Mouse (Mus musculus) MEL (cell line): ENCODE data around the gene Adap1. TPM values are rescaled to one million over a fixed set of nuclear protein-coding genes. Genes with fewer than 3 reads are reported as not detected.
A peak's percentile ranks its signal among the peaks of the same experiment; 100 is the strongest.

Experiments
- DNase-seq: peaks from one replicate; pipeline ENCODE4 v3.0.0; 2011; ENCODE audit warnings: low read depth, low spot score
- H3K27ac ChIP-seq: 2 replicates; pipeline ENCODE4 v1.5.1; 2012; ENCODE audit warnings: low read depth, mild to moderate bottlenecking, control low read depth, low read length, moderate library complexity; ENCODE audit not compliant: control insufficient read depth
- H3K27me3 ChIP-seq, 2 experiments: fragments of 150-350 bp in 1 of 2; sonication (generic) in 1 of 2; 2 replicates each; pipeline ENCODE4 v1.6.1; 2012; ENCODE audit warnings: low read length in 2 of 2, mild to moderate bottlenecking in 2 of 2, improper control_type of control experiment in 1 of 2, moderate library complexity in 1 of 2; ENCODE audit not compliant: insufficient read depth in 2 of 2, control insufficient read depth in 1 of 2
- H3K36me3 ChIP-seq, 2 experiments: 2 replicates each; pipeline ENCODE4 v1.6.1; 2012 to 2014; ENCODE audit warnings: low read length in 2 of 2, improper control_type of control experiment in 1 of 2, inconsistent platforms in 1 of 2, mild to moderate bottlenecking in 1 of 2; ENCODE audit not compliant: insufficient read depth in 2 of 2, control insufficient read depth in 1 of 2
- H3K4me1 ChIP-seq, 2 experiments: fragments of 150-350 bp in 1 of 2; sonication (generic) in 1 of 2; 2 replicates each; pipeline ENCODE4 v1.6.1; 2012; ENCODE audit warnings: low read length in 2 of 2, improper control_type of control experiment in 1 of 2, mild to moderate bottlenecking in 1 of 2; ENCODE audit not compliant: insufficient read depth in 2 of 2, control insufficient read depth in 1 of 2
- H3K4me3 ChIP-seq, 2 experiments: fragments of 150-350 bp in 1 of 2; sonication (generic) in 1 of 2; 2 replicates each; pipeline ENCODE4 v1.5.1; 2012; ENCODE audit warnings: low read depth in 2 of 2, low read length in 2 of 2, mild to moderate bottlenecking in 2 of 2, moderate library complexity in 2 of 2, control low read depth in 1 of 2, improper control_type of control experiment in 1 of 2; ENCODE audit not compliant: control insufficient read depth in 1 of 2, insufficient read depth in 1 of 2
- H3K79me2 ChIP-seq: 2 replicates; pipeline ENCODE4 v1.6.1; 2012; ENCODE audit warnings: mild to moderate bottlenecking, low read length, moderate library complexity; ENCODE audit not compliant: control insufficient read depth, poor library complexity, insufficient read depth
- H3K9ac ChIP-seq: 2 replicates; pipeline ENCODE4 v1.6.1; 2012; ENCODE audit warnings: low read depth, mild to moderate bottlenecking, control low read depth, low read length, moderate library complexity; ENCODE audit not compliant: control insufficient read depth, poor library complexity, severe bottlenecking
- H3K9me3 ChIP-seq: fragments of 150-350 bp; sonication (generic); replicated peaks from 2 replicates; pipeline ENCODE4 v1.6.1; 2012; ENCODE audit warnings: mild to moderate bottlenecking, low read length, improper control_type of control experiment, moderate library complexity; ENCODE audit not compliant: insufficient read depth
- BHLHE40 ChIP-seq: IDR thresholded peaks from 2 replicates; pipeline ENCODE4 v1.6.1; 2012; ENCODE audit warnings: low read depth, mild to moderate bottlenecking, inconsistent platforms, low read length, improper control_type of control experiment, borderline replicate concordance
- CHD1 ChIP-seq: IDR thresholded peaks from 2 replicates; pipeline ENCODE4 v1.6.1; 2012; ENCODE audit warnings: low read depth, mild to moderate bottlenecking, inconsistent platforms, low read length, improper control_type of control experiment
- CHD2 ChIP-seq: IDR thresholded peaks from 2 replicates; pipeline ENCODE4 v1.6.1; 2011; ENCODE audit warnings: low read length, improper control_type of control experiment
- CTCF ChIP-seq, 3 experiments: IDR thresholded peaks in 2 of 3; conservative IDR thresholded peaks in 1 of 3; 2 replicates each; pipeline ENCODE4 v1.5.1; 2011 to 2012; ENCODE audit warnings: low read length in 3 of 3, low read depth in 2 of 3, mild to moderate bottlenecking in 2 of 3, improper control_type of control experiment in 1 of 3, inconsistent platforms in 1 of 3, mixed read lengths in 1 of 3, moderate library complexity in 1 of 3; ENCODE audit not compliant: control insufficient read depth in 1 of 3, insufficient read depth in 1 of 3, poor library complexity in 1 of 3, severe bottlenecking in 1 of 3
- E2F4 ChIP-seq: IDR thresholded peaks from 2 replicates; pipeline ENCODE4 v1.6.1; 2011; ENCODE audit warnings: low read depth, low read length, improper control_type of control experiment, borderline replicate concordance
- ELF1 ChIP-seq: IDR thresholded peaks from 2 replicates; pipeline ENCODE4 v1.6.1; 2014; ENCODE audit warnings: low read depth, mild to moderate bottlenecking, inconsistent platforms, low read length, improper control_type of control experiment, moderate library complexity
- EP300 ChIP-seq, 2 experiments: IDR thresholded peaks; 2 replicates each; pipeline ENCODE4 v1.6.1; 2011; ENCODE audit warnings: improper control_type of control experiment in 2 of 2, low read length in 2 of 2, low read depth in 1 of 2, mild to moderate bottlenecking in 1 of 2
- ETS1 ChIP-seq: IDR thresholded peaks from 2 replicates; pipeline ENCODE4 v1.6.1; 2012; ENCODE audit warnings: low read depth, mild to moderate bottlenecking, inconsistent platforms, low read length, improper control_type of control experiment, moderate library complexity
- GABPA ChIP-seq: IDR thresholded peaks from 2 replicates; pipeline ENCODE4 v1.6.1; 2012; ENCODE audit warnings: low read depth, mild to moderate bottlenecking, inconsistent platforms, low read length, improper control_type of control experiment, moderate library complexity
- GATA1 ChIP-seq: IDR thresholded peaks from 2 replicates; pipeline ENCODE4 v1.6.1; 2011; ENCODE audit warnings: low read depth, low read length, improper control_type of control experiment
- HCFC1 ChIP-seq: IDR thresholded peaks from 2 replicates; pipeline ENCODE4 v1.6.1; 2012; ENCODE audit warnings: low read depth, mild to moderate bottlenecking, inconsistent platforms, low read length, improper control_type of control experiment, moderate library complexity
- JUND ChIP-seq: IDR thresholded peaks from 2 replicates; pipeline ENCODE4 v1.6.1; 2011; ENCODE audit warnings: low read depth, mild to moderate bottlenecking, improper control_type of control experiment, low read length
- KAT2A ChIP-seq: conservative IDR thresholded peaks from 2 replicates; pipeline ENCODE4 v1.6.1; 2012; ENCODE audit warnings: low read depth, low read length, improper control_type of control experiment, inconsistent platforms
- MAFK ChIP-seq: IDR thresholded peaks from 2 replicates; pipeline ENCODE4 v1.6.1; 2011; ENCODE audit warnings: low read depth, mild to moderate bottlenecking, low read length, improper control_type of control experiment, borderline replicate concordance
- MAX ChIP-seq: IDR thresholded peaks from 2 replicates; pipeline ENCODE4 v1.6.1; 2011; ENCODE audit warnings: low read length, improper control_type of control experiment
- MEF2A ChIP-seq: IDR thresholded peaks from 2 replicates; pipeline ENCODE4 v1.6.1; 2014; ENCODE audit warnings: low read depth, mild to moderate bottlenecking, inconsistent platforms, low read length, improper control_type of control experiment; ENCODE audit not compliant: poor library complexity, insufficient replicate concordance, severe bottlenecking; ENCODE audit errors: extremely low read depth
- MXI1 ChIP-seq: IDR thresholded peaks from 2 replicates; pipeline ENCODE4 v1.6.1; 2011; ENCODE audit warnings: mild to moderate bottlenecking, low read depth, low read length, improper control_type of control experiment
- MYB ChIP-seq: IDR thresholded peaks from 2 replicates; pipeline ENCODE4 v1.6.1; 2011; ENCODE audit warnings: mild to moderate bottlenecking, low read depth, low read length, improper control_type of control experiment
- MYC ChIP-seq: IDR thresholded peaks from 2 replicates; pipeline ENCODE4 v1.6.1; 2011; ENCODE audit warnings: low read depth, mild to moderate bottlenecking, low read length, improper control_type of control experiment, moderate library complexity
- NELFE ChIP-seq: IDR thresholded peaks from 2 replicates; pipeline ENCODE4 v1.6.1; 2011; ENCODE audit warnings: low read depth, low read length, improper control_type of control experiment
- NRF1 ChIP-seq: IDR thresholded peaks from 2 replicates; pipeline ENCODE4 v1.6.1; 2014; ENCODE audit warnings: low read depth, mild to moderate bottlenecking, inconsistent platforms, low read length, improper control_type of control experiment, moderate library complexity; ENCODE audit not compliant: poor library complexity, insufficient read depth, severe bottlenecking
- POLR2A ChIP-seq, 2 experiments: IDR thresholded peaks; 2 replicates each; pipeline ENCODE4 v1.6.1; 2011 to 2012; ENCODE audit warnings: low read length in 2 of 2, mild to moderate bottlenecking in 2 of 2, control low read depth in 1 of 2, improper control_type of control experiment in 1 of 2, low read depth in 1 of 2, moderate library complexity in 1 of 2; ENCODE audit not compliant: control insufficient read depth in 1 of 2, insufficient read depth in 1 of 2, poor library complexity in 1 of 2
- POLR2AphosphoS5 ChIP-seq: IDR thresholded peaks from 2 replicates; pipeline ENCODE4 v1.6.1; 2012; ENCODE audit warnings: low read depth, borderline replicate concordance, mild to moderate bottlenecking, inconsistent platforms, low read length, moderate library complexity, mixed read lengths
- RAD21 ChIP-seq: IDR thresholded peaks from 2 replicates; pipeline ENCODE4 v1.6.1; 2011; ENCODE audit warnings: mild to moderate bottlenecking, low read depth, low read length, improper control_type of control experiment
- RCOR1 ChIP-seq: IDR thresholded peaks from 2 replicates; pipeline ENCODE4 v1.6.1; 2012; ENCODE audit warnings: low read depth, mild to moderate bottlenecking, inconsistent platforms, low read length, improper control_type of control experiment
- SIN3A ChIP-seq: IDR thresholded peaks from 2 replicates; pipeline ENCODE4 v1.6.1; 2012; ENCODE audit warnings: low read length, improper control_type of control experiment, inconsistent platforms
- SMC3 ChIP-seq: IDR thresholded peaks from 2 replicates; pipeline ENCODE4 v1.6.1; 2011; ENCODE audit warnings: low read depth, low read length, improper control_type of control experiment
- TAL1 ChIP-seq: IDR thresholded peaks from 2 replicates; pipeline ENCODE4 v1.6.1; 2012; ENCODE audit warnings: mild to moderate bottlenecking, inconsistent platforms, low read length, moderate library complexity, mixed read lengths
- TBP ChIP-seq: IDR thresholded peaks from 2 replicates; pipeline ENCODE4 v1.8.0; 2011; ENCODE audit warnings: low read depth, low read length, improper control_type of control experiment
- TCF12 ChIP-seq: IDR thresholded peaks from 2 replicates; pipeline ENCODE4 v1.6.1; 2014; ENCODE audit warnings: low read depth, mild to moderate bottlenecking, inconsistent platforms, low read length, improper control_type of control experiment, moderate library complexity
- UBTF ChIP-seq: IDR thresholded peaks from 2 replicates; pipeline ENCODE4 v1.6.1; 2012; ENCODE audit warnings: low read depth, mild to moderate bottlenecking, inconsistent platforms, low read length, improper control_type of control experiment, moderate library complexity, borderline replicate concordance; ENCODE audit not compliant: insufficient read depth
- USF1 ChIP-seq: IDR thresholded peaks from 2 replicates; pipeline ENCODE4 v1.6.1; 2014; ENCODE audit warnings: low read depth, mild to moderate bottlenecking, inconsistent platforms, low read length, improper control_type of control experiment, moderate library complexity
- USF2 ChIP-seq, 2 experiments: IDR thresholded peaks; 2 replicates each; pipeline ENCODE4 v1.6.1; 2011 to 2012; ENCODE audit warnings: improper control_type of control experiment in 2 of 2, low read length in 2 of 2, borderline replicate concordance in 1 of 2, inconsistent platforms in 1 of 2, low read depth in 1 of 2, mild to moderate bottlenecking in 1 of 2; ENCODE audit not compliant: insufficient read depth in 1 of 2
- ZC3H11A ChIP-seq: IDR thresholded peaks from 2 replicates; pipeline ENCODE4 v1.6.1; 2012; ENCODE audit warnings: low read depth, mild to moderate bottlenecking, inconsistent platforms, low read length, improper control_type of control experiment
- ZKSCAN1 ChIP-seq: IDR thresholded peaks from 2 replicates; pipeline ENCODE4 v1.6.1; 2012; ENCODE audit warnings: low read depth, mild to moderate bottlenecking, inconsistent platforms, low read length, improper control_type of control experiment, moderate library complexity
- ZMIZ1 ChIP-seq: IDR thresholded peaks from 2 replicates; pipeline ENCODE4 v1.6.1; 2012; ENCODE audit warnings: low read depth, mild to moderate bottlenecking, inconsistent platforms, low read length, improper control_type of control experiment, moderate library complexity
- ZNF384 ChIP-seq: IDR thresholded peaks from 2 replicates; pipeline ENCODE4 v1.6.1; 2012; ENCODE audit warnings: low read depth, mild to moderate bottlenecking, inconsistent platforms, low read length, improper control_type of control experiment
- polyA plus RNA-seq, 2 experiments: library from polyadenylated mRNA; stranded (reverse) in 1 of 2; unstranded in 1 of 2; fragments of >175 nt in 1 of 2; fragments of >200 nt in 1 of 2; gene quantifications; 2 replicates each; pipeline versions ENCODE4 v1.2.1 to v1.2.4; 2012; ENCODE audit warnings: low replicate concordance in 2 of 2, low read depth in 1 of 2; ENCODE audit not compliant: insufficient read length in 2 of 2, insufficient read depth in 1 of 2, missing spikeins in 1 of 2
- total RNA-seq: library from RNA; depleted of rRNA; stranded (reverse); fragments of 300-350 nt; gene quantifications from 2 replicates; pipeline ENCODE4 v1.2.3, GENCODE M21; 2012

The Adap1 gene
- total and polyA plus RNA-seq, 3 experiments = 52.9 to 59.8 TPM; not detected in 1

DNA sequence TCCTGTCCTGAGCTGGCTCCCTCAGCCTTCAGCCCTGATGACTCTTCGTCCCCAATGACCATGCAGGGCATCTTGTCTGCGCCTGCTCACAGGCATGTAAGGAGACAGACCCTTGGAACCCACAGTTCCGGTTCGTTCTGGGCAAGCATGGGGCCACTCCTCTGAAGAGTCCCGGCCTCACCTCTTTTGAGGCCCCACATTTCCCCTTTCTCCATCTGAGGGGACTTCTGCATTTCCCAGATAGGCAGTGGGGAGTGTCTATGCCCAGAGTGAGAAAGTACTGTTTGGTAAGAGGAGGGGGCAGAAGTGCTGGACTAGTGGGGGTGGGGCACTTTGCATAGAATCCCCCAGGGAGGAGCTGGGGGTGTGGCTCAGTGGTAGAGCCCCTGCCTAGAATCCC, 38.3 kb downstream of the Adap1 start:
- peak overlapping the region; percentile 96 for H3K27ac ChIP-seq
- no peaks in the 10 kb centered on the region for H3K27me3 ChIP-seq
- peak; percentile 94 for DNase-seq
- H3K4me3 ChIP-seq = no peak overlapping the region
- peak overlapping the region; percentile 49 for H3K9ac ChIP-seq
- no peaks in the 10 kb centered on the region for H3K9me3 ChIP-seq
- H3K4me1 ChIP-seq = peaks cover 5 to 24% of the 10 kb centered on the region in 2 experiments
- H3K79me2 ChIP-seq = no peaks in the 10 kb centered on the region
- H3K36me3 ChIP-seq = peaks cover 0 to 21% of the 10 kb centered on the region in 2 experiments; a peak in 2 of 4 replicates
- TF ChIP-seq POLR2AphosphoS5 (no peak), MAX (no peak), MYC (peak; percentile 60), MXI1 (peak; percentile 64; the same call in 1 of the 2 replicates), BHLHE40 (no peak), MEF2A (no peak), USF1 (no peak), MAFK (no peak), ZMIZ1 (no peak), JUND (no peak), CTCF (IDR thresholded peaks at IDR 0.05 in 2 of 3, conservative IDR thresholded peaks at IDR 0.05 in 1 of 3; ENCODE audit: control insufficient read depth in 1 of 3, insufficient read depth in 1 of 3, low read depth in 2 of 3, low read length in 3 of 3, poor library complexity in 1 of 3, severe bottlenecking in 1 of 3) (no peak), ELF1 (peak; percentile 61), E2F4 (no peak), KAT2A (no peak), CHD1 (no peak), RCOR1 (0 out of 2 replicates have a peak, but pooled peaks have one; percentile 21), NRF1 (peak; percentile 47; the same call in 1 of the 2 replicates), SMC3 (no peak), RAD21 (no peak), EP300 (IDR thresholded peaks at IDR 0.05; ENCODE audit: low read depth in 1 of 2, low read length in 2 of 2) (peak; percentile 82 to 88), GABPA (no peak), NELFE (no peak), GATA1 (peak; percentile 63), USF2 (IDR thresholded peaks at IDR 0.05; ENCODE audit: borderline replicate concordance in 1 of 2, insufficient read depth in 1 of 2, low read depth in 1 of 2, low read length in 2 of 2) (no peak), TAL1 (peak; percentile 87), CHD2 (peak; percentile 37; the same call in 1 of the 2 replicates), ZKSCAN1 (no peak), HCFC1 (no peak), TCF12 (peak; percentile 88), ETS1 (peak; percentile 67; the same call in 1 of the 2 replicates), ZC3H11A (no peak), ZNF384 (no peak), TBP (peak; percentile 65), SIN3A (peak; percentile 48; the same call in 1 of the 2 replicates), POLR2A (IDR thresholded peaks at IDR 0.05; ENCODE audit: control insufficient read depth in 1 of 2, insufficient read depth in 1 of 2, low read depth in 1 of 2, low read length in 2 of 2, poor library complexity in 1 of 2) (peak in 1 of 2 experiments; percentile 54; a peak in 1 of 4 replicates), MYB (no peak), UBTF (no peak)
